Mouse (Mus musculus) embryonic facial prominence, embryonic 14.5 days (tissue): ENCODE measurements around the gene Hs3st6. TPM values are rescaled to one million over a fixed set of nuclear protein-coding genes. Genes with fewer than 3 reads are reported as not detected.
A peak's percentile ranks its signal among the peaks of the same experiment; 100 is the strongest.
"Not testable (repeated sequence)": the region's sequence is repeated elsewhere in the genome, so short reads cannot be mapped to it uniquely, and the experiment has no call there.

ENCODE experiments used
- ATAC-seq: fragments of 200-750 bp; cut with Nextera tagmentation; 2 replicates; pipeline ENCODE4 v1.8.0; 2017; ENCODE audit warnings: low read depth, moderate number of reproducible peaks, moderate TSS enrichment
- DNase-seq: peaks from one replicate; pipeline ENCODE4 v3.0.0-alpha.2; 2015; ENCODE audit warnings: low spot score
- H3K27ac ChIP-seq: fragments of 300-500 bp; sonication (generic); replicated peaks from 2 replicates; pipeline ENCODE4 v1.5.1; 2014; ENCODE audit warnings: low read depth, mild to moderate bottlenecking, low read length, moderate library complexity
- H3K27me3 ChIP-seq: fragments of 300-500 bp; sonication (generic); replicated peaks from 2 replicates; pipeline ENCODE4 v1.6.1; 2014; ENCODE audit warnings: low read length; ENCODE audit not compliant: control insufficient read depth, insufficient read depth
- H3K36me3 ChIP-seq: fragments of 300-500 bp; sonication (generic); 2 replicates; pipeline ENCODE4 v1.6.1; 2014; ENCODE audit warnings: low read length, mixed read lengths; ENCODE audit not compliant: control insufficient read depth, insufficient read depth
- H3K4me1 ChIP-seq: fragments of 300-500 bp; sonication (generic); 2 replicates; pipeline ENCODE4 v1.6.1; 2014; ENCODE audit warnings: antibody characterized with exemption, low read length; ENCODE audit not compliant: control insufficient read depth, insufficient read depth
- H3K4me2 ChIP-seq: fragments of 300-500 bp; sonication (generic); 2 replicates; pipeline ENCODE4 v1.6.1; 2014; ENCODE audit warnings: low read depth, mild to moderate bottlenecking, low read length, moderate library complexity, mixed read lengths
- H3K4me3 ChIP-seq: fragments of 300-500 bp; sonication (generic); 2 replicates; pipeline ENCODE4 v1.5.1; 2014; ENCODE audit warnings: low read depth, mild to moderate bottlenecking, low read length
- H3K9ac ChIP-seq: fragments of 300-500 bp; sonication (generic); 2 replicates; pipeline ENCODE4 v1.6.1; 2014; ENCODE audit warnings: low read depth, mild to moderate bottlenecking, low read length, moderate library complexity, mixed read lengths
- H3K9me3 ChIP-seq: fragments of 300-500 bp; sonication (generic); 2 replicates; pipeline ENCODE4 v1.6.1; 2016; ENCODE audit warnings: low read length; ENCODE audit not compliant: control insufficient read depth
- WGBS: fragments of 180-500 bp; shearing (Covaris S2); extraction: QIAGEN DNeasy Blood & Tissue Kit; methylation state at CpG from one replicate; pipeline ENCODE4 v1.1.7; 2014; 5-methylcytosine and 5-hydroxymethylcytosine counted together
- polyA plus RNA-seq: library from polyadenylated mRNA; unstranded; fragments of >200 nt; fragmentation: Nextera tagmentation; extraction: Ambion mirVana; gene quantifications from 2 replicates; pipeline ENCODE4 v1.2.1, GENCODE M21; 2014

Hs3st6 gene
- polyA plus RNA-seq, 1 experiment from 2014 or later, result 10.1 TPM

- no peak for DNase-seq
- peak within 1 kb of the TSS; percentile 59 for H3K4me2 ChIP-seq
- no peaks in the 10 kb centered on the region for H3K9me3 ChIP-seq
- no peak for ATAC-seq
- H3K4me1 ChIP-seq, result peaks cover 11% of the 10 kb centered on the region
- H3K9ac ChIP-seq, result peak within 1 kb of the TSS; percentile 96
- 81% methylated on average over 4 of the region's 4 CpGs for WGBS
- H3K27me3 ChIP-seq, result no peaks in the 10 kb centered on the region
- H3K27ac ChIP-seq, result no peak within 1 kb of the TSS
- H3K36me3 ChIP-seq, result peaks cover 40% of the 10 kb centered on the region
- H3K4me3 ChIP-seq, result peak within 1 kb of the TSS; percentile 91
Observed at GRCm38 (mm10) chr17:24717943-24718342, 34.8 kb upstream of the Hs3st6 start, which contains the start of the genes Rnf151 and Rps2. Gene Rnf151 (minus strand): TSS chr17:24718063. Gene Rps2 (plus strand): TSS chr17:24718116.

- H3K9ac ChIP-seq, result peak overlapping the region; percentile 96
- H3K9me3 ChIP-seq, H3K27me3 ChIP-seq, ATAC-seq, DNase-seq, H3K27ac ChIP-seq: not testable (repeated sequence)
- peak overlapping the region; percentile 91 for H3K4me3 ChIP-seq
- H3K4me1 ChIP-seq, result peaks cover 15% of the 10 kb centered on the region
- peak overlapping the region; percentile 59 for H3K4me2 ChIP-seq
- WGBS, result 64% methylated on average over 5 of the region's 5 CpGs
- H3K36me3 ChIP-seq, result peaks cover 40% of the 10 kb centered on the region
Observed at GRCm38 (mm10) chr17:24718938-24719337, 33.9 kb upstream of the Hs3st6 start.

GRCm38 (mm10) chr17:24719494-24720222 is 33.1 kb upstream of the Hs3st6 start:
- peak overlapping the region; percentile 91 for H3K4me3 ChIP-seq
- under 1% methylated on average over 49 of the region's 61 CpGs for WGBS
- DNase-seq (peak; percentile 99), ATAC-seq (peak; percentile 99)
- peak overlapping the region; percentile 96 for H3K9ac ChIP-seq
- H3K4me2 ChIP-seq, result peak overlapping the region; percentile 81
- peaks cover 15% of the 10 kb centered on the region for H3K4me1 ChIP-seq
- H3K27me3 ChIP-seq, result no peaks in the 10 kb centered on the region
- peaks cover 40% of the 10 kb centered on the region for H3K36me3 ChIP-seq
- H3K9me3 ChIP-seq, result no peaks in the 10 kb centered on the region
- peak overlapping the region; percentile 87 for H3K27ac ChIP-seq

- H3K9me3 ChIP-seq, ATAC-seq, DNase-seq, H3K27me3 ChIP-seq: not testable (repeated sequence)
- H3K4me3 ChIP-seq, result peak overlapping the region; percentile 91
- peak overlapping the region; percentile 87; the same call in 1 of the 2 replicates for H3K27ac ChIP-seq
- under 1% methylated on average over 10 of the region's 11 CpGs for WGBS
- H3K36me3 ChIP-seq, result peaks cover 37% of the 10 kb centered on the region
- peak overlapping the region; percentile 96 for H3K9ac ChIP-seq
- peaks cover 15% of the 10 kb centered on the region for H3K4me1 ChIP-seq
- peak overlapping the region; percentile 81 for H3K4me2 ChIP-seq
Observed at GRCm38 (mm10) chr17:24720616-24721015, 32.2 kb upstream of the Hs3st6 start.

- 56% methylated on average over 7 of the region's 7 CpGs for WGBS
- Histone ChIP-seq H3K4me2 (peak overlapping the region; percentile 81), H3K4me3 (peak overlapping the region; percentile 91), H3K36me3 (peaks cover 30% of the 10 kb centered on the region), H3K4me1 (peaks cover 15% of the 10 kb centered on the region), H3K9ac (peak overlapping the region; percentile 57), H3K27ac (peak overlapping the region; percentile 15; the same call in 1 of the 2 replicates)
- not testable (repeated sequence) for ATAC-seq, H3K9me3 ChIP-seq, DNase-seq, H3K27me3 ChIP-seq
Observed at GRCm38 (mm10) chr17:24721383-24721955, 31.3 kb upstream of the Hs3st6 start.

- peak overlapping the region; percentile 70; the same call in 1 of the 2 replicates for H3K4me3 ChIP-seq
- H3K4me2 ChIP-seq, result peak overlapping the region; percentile 75
- no peaks in the 10 kb centered on the region for H3K27me3 ChIP-seq
- ATAC-seq (no peak), DNase-seq (no peak)
- H3K9ac ChIP-seq, result peak overlapping the region; percentile 14
- no peaks in the 10 kb centered on the region for H3K9me3 ChIP-seq
- H3K36me3 ChIP-seq, result peaks cover 26% of the 10 kb centered on the region
- peaks cover 15% of the 10 kb centered on the region for H3K4me1 ChIP-seq
- 28% methylated on average over 13 of the region's 13 CpGs for WGBS
- H3K27ac ChIP-seq, result no peak overlapping the region
Observed at GRCm38 (mm10) chr17:24722220-24722924, 30.4 kb upstream of the Hs3st6 start.

- no peak for DNase-seq
- peak overlapping the region; percentile 70 for H3K4me3 ChIP-seq
- H3K27ac ChIP-seq, result peak overlapping the region; percentile 74; the same call in 1 of the 2 replicates
- no peaks in the 10 kb centered on the region for H3K27me3 ChIP-seq
- peak overlapping the region; percentile 75 for H3K4me2 ChIP-seq
- peaks cover 15% of the 10 kb centered on the region for H3K4me1 ChIP-seq
- 3% methylated on average over 12 of the region's 12 CpGs for WGBS
- peaks cover 25% of the 10 kb centered on the region for H3K36me3 ChIP-seq
- ATAC-seq, result no peak
- H3K9ac ChIP-seq, result peak overlapping the region; percentile 89
- no peaks in the 10 kb centered on the region for H3K9me3 ChIP-seq
Observed at GRCm38 (mm10) chr17:24723122-24723880, 29.5 kb upstream of the Hs3st6 start.

GRCm38 (mm10) chr17:24723881-24724180 is 29.0 kb upstream of the Hs3st6 start:
- Histone ChIP-seq H3K4me1 (peaks cover 15% of the 10 kb centered on the region), H3K4me3 (peak overlapping the region; percentile 70), H3K9me3 (no peaks in the 10 kb centered on the region), H3K27ac (peak overlapping the region; percentile 74), H3K27me3 (no peaks in the 10 kb centered on the region), H3K9ac (peak overlapping the region; percentile 89), H3K36me3 (peaks cover 20% of the 10 kb centered on the region), H3K4me2 (peak overlapping the region; percentile 75)
- ATAC-seq (peak; percentile 2; the same call in 1 of the 2 replicates), DNase-seq (peak; percentile 16)
- WGBS, result 0% methylated on average over 12 of the region's 15 CpGs
